In the genomic region with DNA sequence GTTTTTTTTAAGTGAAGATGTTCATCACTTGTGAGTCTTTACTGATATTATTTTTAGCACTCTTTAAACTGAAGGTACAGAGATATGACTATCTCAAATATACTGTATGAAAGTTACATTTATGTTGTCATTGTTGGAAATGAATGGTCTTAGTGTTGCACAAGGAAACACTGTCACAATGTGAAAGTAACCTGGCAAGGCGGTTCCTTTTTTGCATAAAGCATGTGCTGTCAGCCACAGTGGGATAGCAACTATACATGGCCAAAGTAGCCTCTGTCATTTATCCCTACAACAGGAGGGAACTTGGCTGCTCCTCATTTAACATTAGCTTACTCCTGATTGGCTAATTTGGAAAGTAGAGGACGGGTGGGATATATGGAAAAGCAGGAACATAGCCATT, we compare ENCODE assay signal across 15 mouse cellular contexts.
"Had no signal": no experiment of that assay in that cellular context is flagged by ENCODE, and none has a peak within 500 bp of the region (broad histone marks: within the 10 kb centered on the region; RNA-seq: fewer than 3 reads in every experiment).

No protein-coding gene starts in this region.

- ATAC-seq: hindbrain, postnatal 0 days; intestine, embryonic 16.5 days; liver, embryonic 12.5 days had no signal

- DNase-seq: gastrocnemius, postnatal 14 days; gastrocnemius, postnatal 36 days; heart, adult 18-20 months; heart, postnatal 10 days; heart, postnatal 36 days; kidney, adult 11 months; kidney, adult 2 months; kidney, adult 9 months; kidney, postnatal 14 days; kidney, postnatal 36 days; layer of hippocampus, adult 9-11 months; layer of hippocampus, postnatal 36 days had no signal
